ENCODE assay signal across 12 mouse cellular contexts in genomic region chr16:24399524-24399923, GRCm38 (mm10). TPM values are rescaled to one million over a fixed set of nuclear protein-coding genes. Genes with fewer than 3 reads are reported as not detected.
DNase-seq lines count a peak whose midpoint lies in the region; ATAC-seq lines count a peak whose summit lies in the region.
"Had no signal": no experiment of that assay in that cellular context is flagged by ENCODE, and none has a peak within 500 bp of the region (broad histone marks: within the 10 kb centered on the region; RNA-seq: fewer than 3 reads in every experiment).

No protein-coding gene starts in this region.

- peaks cover 40% of the 10 kb centered on the region for H3K4me1 ChIP-seq in heart, embryonic 16.5 days (ENCODE audit: control insufficient read depth, insufficient read depth, low read length)
- H3K4me1 ChIP-seq in heart, embryonic 10.5 days: peaks cover 48% of the 10 kb centered on the region
- peaks cover 10% of the 10 kb centered on the region; the same call in 1 of the 2 replicates for H3K4me1 ChIP-seq in liver, embryonic 11.5 days (replicated peaks; ENCODE audit: control insufficient read depth, insufficient read depth, low read length)

- no peak overlapping the region for H3K4me3 ChIP-seq in heart, embryonic 16.5 days (ENCODE audit: low read length)
- H3K4me3 ChIP-seq in heart, embryonic 10.5 days: no peak overlapping the region
- no peak overlapping the region for H3K4me3 ChIP-seq in liver, embryonic 11.5 days (ENCODE audit: low read depth, low read length)
- H3K4me3 ChIP-seq: hindbrain, embryonic 10.5 days; midbrain, embryonic 10.5 days had no signal

- ATAC-seq in heart, embryonic 16.5 days (replicated peaks; ENCODE audit: extremely low read depth, insufficient read depth, low FRiP score): no peak
- ATAC-seq in liver, embryonic 11.5 days (replicated peaks; ENCODE audit: low FRiP score): peak; percentile 26
- no peak for ATAC-seq in erythroid progenitor cell, adult 5-6 weeks (replicated peaks; ENCODE audit: low FRiP score, poor library complexity, severe bottlenecking)

- no peaks in the 10 kb centered on the region for H3K27me3 ChIP-seq in heart, embryonic 16.5 days (ENCODE audit: control insufficient read depth, insufficient read depth, low read length)
- H3K27me3 ChIP-seq in heart, embryonic 10.5 days (ENCODE audit: insufficient read depth, poor library complexity, severe bottlenecking): no peaks in the 10 kb centered on the region
- H3K27me3 ChIP-seq in liver, embryonic 11.5 days (replicated peaks; ENCODE audit: control insufficient read depth, insufficient read depth, low read length): no peaks in the 10 kb centered on the region

- H3K9me3 ChIP-seq in heart, embryonic 16.5 days (replicated peaks; ENCODE audit: control insufficient read depth, low read length): no peaks in the 10 kb centered on the region
- H3K9me3 ChIP-seq in heart, embryonic 10.5 days: no peaks in the 10 kb centered on the region
- H3K9me3 ChIP-seq in liver, embryonic 11.5 days (ENCODE audit: control insufficient read depth, low read length): no peaks in the 10 kb centered on the region
- H3K9me3 ChIP-seq: hindbrain, embryonic 10.5 days; midbrain, embryonic 10.5 days had no signal

- 60% methylated on average over 5 of the region's 5 CpGs for WGBS in heart, embryonic 16.5 days
- WGBS in heart, embryonic 10.5 days: 70% methylated on average over 5 of the region's 5 CpGs
- 57% methylated on average over 5 of the region's 5 CpGs for WGBS in liver, embryonic 11.5 days

- H3K27ac ChIP-seq in heart, embryonic 16.5 days (ENCODE audit: low read length): peak overlapping the region; percentile 6; the same call in 1 of the 2 replicates
- H3K27ac ChIP-seq in heart, embryonic 10.5 days: no peak overlapping the region
- H3K27ac ChIP-seq in liver, embryonic 11.5 days (ENCODE audit: low read depth, low read length): no peak overlapping the region
- H3K27ac ChIP-seq: hindbrain, embryonic 10.5 days; midbrain, embryonic 10.5 days had no signal

- no peak for DNase-seq in heart, embryonic 10.5 days (ENCODE audit: low spot score)
- peak; percentile 27 for DNase-seq in kidney, adult 18-20 months
- no peak for DNase-seq in liver, embryonic 11.5 days (ENCODE audit: low spot score)
- peak; percentile 51 for DNase-seq in lung, postnatal 25 days (ENCODE audit: low spot score)
- no peak for DNase-seq in retina, embryonic 14.5 days (ENCODE audit: low spot score)
- DNase-seq in spleen, postnatal 4 days (ENCODE audit: low spot score in 2 of 2): no peak
- DNase-seq: spleen, adult 18-20 months had no signal

- H3K36me3 ChIP-seq in heart, embryonic 16.5 days (ENCODE audit: control insufficient read depth, insufficient read depth): peaks cover 7% of the 10 kb centered on the region; the same call in 1 of the 2 replicates
- peaks cover 16% of the 10 kb centered on the region for H3K36me3 ChIP-seq in heart, embryonic 10.5 days
- peaks cover 3% of the 10 kb centered on the region for H3K36me3 ChIP-seq in liver, embryonic 11.5 days (ENCODE audit: control insufficient read depth, insufficient read depth, low read length)
- H3K36me3 ChIP-seq: G1E had no signal

- no peak overlapping the region for H3K9ac ChIP-seq in heart, embryonic 16.5 days (ENCODE audit: low read length)
- H3K9ac ChIP-seq in liver, embryonic 11.5 days (ENCODE audit: low read depth, low read length): no peak overlapping the region

- no peak overlapping the region for H3K4me2 ChIP-seq in heart, embryonic 16.5 days (ENCODE audit: low read depth, low read length)
- no peak overlapping the region for H3K4me2 ChIP-seq in liver, embryonic 11.5 days

RNA-seq across cellular contexts. Expression of gene Lpp, which starts 6.2 kb away (rescaled TPM):
- polyA plus RNA-seq in heart, embryonic 16.5 days (2015; fragmentation: Nextera tagmentation; extraction: Ambion mirVana): 42.6 and 46.2 TPM in 2 replicates
- polyA plus RNA-seq in heart, embryonic 10.5 days (2016; fragmentation: Nextera tagmentation; extraction: Ambion mirVana): 65.1 and 67.2 TPM in 2 replicates
- 19.5 and 21.2 TPM in 2 replicates for polyA plus RNA-seq in liver, embryonic 11.5 days (2014; fragmentation: Nextera tagmentation; extraction: Ambion mirVana)
- 2.1 and 2.9 TPM in 2 replicates for total RNA-seq in erythroid progenitor cell, adult 5-6 weeks (2015; ENCODE audit: low replicate concordance)
- total RNA-seq in erythroid progenitor cell, adult 5-6 weeks (2017; ENCODE audit: low replicate concordance): 0.76 and 0.77 TPM in 2 replicates
- polyA plus RNA-seq: G1E had no signal

Comparison
In these comparisons a context has a peak if more than half of its experiments do, and no peak if none do; other contexts are left out.
1. DNase-seq: peak in kidney, adult 18-20 months (single experiment) and lung, postnatal 25 days (single experiment); none in heart, embryonic 10.5 days (single experiment), liver, embryonic 11.5 days (single experiment), retina, embryonic 14.5 days (single experiment) and spleen, postnatal 4 days (0 of 2).